27 mouse cellular contexts compared by ENCODE assay signal in genomic region chr3:99208416-99208815, GRCm38 (mm10). TPM values are rescaled to one million over a fixed set of nuclear protein-coding genes. Genes with fewer than 3 reads are reported as not detected.
"Had no signal": no experiment of that assay in that cellular context is flagged by ENCODE, and none has a peak within 500 bp of the region (broad histone marks: within the 10 kb centered on the region; RNA-seq: fewer than 3 reads in every experiment).

No protein-coding gene starts in this region.

- DNase-seq: gastrocnemius, postnatal 14 days; gastrocnemius, postnatal 36 days; heart, adult 11 months; heart, adult 2 months; heart, postnatal 14 days; heart, postnatal 36 days; kidney, adult 18-20 months; kidney, adult 8-10 months; kidney, postnatal 10 days; kidney, postnatal 25 days; kidney, postnatal 4 days; left cerebral cortex, postnatal 4 days had no signal

- H3K27ac ChIP-seq: heart, adult 2 months; heart, embryonic 13.5 days; heart, embryonic 15.5 days; hindbrain, embryonic 13.5 days; hindbrain, embryonic 15.5 days; hindbrain, postnatal 0 days; layer of hippocampus, adult 2 months; limb, embryonic 13.5 days; limb, embryonic 15.5 days; liver, embryonic 12.5 days; liver, embryonic 14.5 days had no signal

- H3K4me1 ChIP-seq: hindbrain, embryonic 15.5 days had no signal

- H3K27me3 ChIP-seq: heart, embryonic 13.5 days; heart, embryonic 15.5 days; hindbrain, embryonic 13.5 days; hindbrain, embryonic 15.5 days; limb, embryonic 13.5 days; limb, embryonic 15.5 days; liver, embryonic 12.5 days had no signal

- H3K9ac ChIP-seq: heart, embryonic 13.5 days; heart, embryonic 15.5 days; hindbrain, embryonic 13.5 days; hindbrain, embryonic 15.5 days; limb, embryonic 13.5 days; limb, embryonic 15.5 days; liver, embryonic 12.5 days; liver, embryonic 14.5 days had no signal

- ATAC-seq: hindbrain, postnatal 0 days; intestine, embryonic 16.5 days; liver, embryonic 12.5 days had no signal

- H3K4me3 ChIP-seq: heart, adult 2 months; heart, embryonic 13.5 days; heart, embryonic 15.5 days; hindbrain, embryonic 13.5 days; hindbrain, embryonic 15.5 days; layer of hippocampus, adult 2 months; limb, embryonic 13.5 days; limb, embryonic 15.5 days; liver, embryonic 12.5 days had no signal

- H3K9me3 ChIP-seq: heart, embryonic 13.5 days; heart, embryonic 15.5 days; hindbrain, embryonic 13.5 days; hindbrain, embryonic 15.5 days; limb, embryonic 13.5 days; limb, embryonic 15.5 days; liver, embryonic 12.5 days had no signal

- H3K36me3 ChIP-seq: heart, embryonic 13.5 days; heart, embryonic 15.5 days; hindbrain, embryonic 13.5 days; hindbrain, embryonic 15.5 days; limb, embryonic 13.5 days; limb, embryonic 15.5 days; liver, embryonic 12.5 days had no signal

- H3K4me2 ChIP-seq: heart, embryonic 11.5 days; heart, embryonic 13.5 days; heart, embryonic 15.5 days; hindbrain, embryonic 13.5 days; hindbrain, embryonic 15.5 days; limb, embryonic 13.5 days; limb, embryonic 15.5 days; liver, embryonic 12.5 days had no signal

RNA-seq across cellular contexts. Expression of gene Tbx15, which starts 31.8 kb away (rescaled TPM):
- total RNA-seq: hematopoietic stem cell, adult 5-6 weeks had no signal
- polyA plus RNA-seq: intestine, embryonic 14.5 days; kidney, embryonic 14.5 days; liver, embryonic 12.5 days had no signal
